Mouse (Mus musculus): ENCODE data around the gene Ecm1. TPM values are rescaled to one million over a fixed set of nuclear protein-coding genes. Genes with fewer than 3 reads are reported as not detected.
A peak's percentile ranks its signal among the peaks of the same experiment; 100 is the strongest.

The Ecm1 gene
- polyA plus RNA-seq, 1 experiment from 2014 or later, result 35.8 TPM

- H3K9me3 ChIP-seq (ENCODE audit: control insufficient read depth, low read depth, low read length), result no peaks in the 10 kb centered on the region
- H3K4me1 ChIP-seq (ENCODE audit: control insufficient read depth, insufficient read depth, low read length), result peaks cover 22% of the 10 kb centered on the region
- no peak for ATAC-seq (ENCODE audit: insufficient number of reproducible peaks, insufficient read depth, low FRiP score, low read depth)
- H3K36me3 ChIP-seq (ENCODE audit: control insufficient read depth, insufficient read depth, low read length), result no peaks in the 10 kb centered on the region
- WGBS, result 67% methylated on average over 2 of the region's 2 CpGs
- H3K9ac ChIP-seq (replicated peaks; ENCODE audit: low read depth, low read length), result no peak overlapping the region
- H3K4me2 ChIP-seq (replicated peaks; ENCODE audit: low read depth, low read length), result 0 out of 2 replicates have a peak overlapping the region, but pooled peaks have one; percentile 56
- peak overlapping the region; percentile 87; the same call in 1 of the 2 replicates for H3K27ac ChIP-seq (ENCODE audit: low read length)
- no peaks in the 10 kb centered on the region for H3K27me3 ChIP-seq (ENCODE audit: control insufficient read depth, insufficient read depth, low read length)
- H3K4me3 ChIP-seq (ENCODE audit: low read depth, low read length), result no peak overlapping the region
Observed at GRCm38 (mm10) chr3:95701085-95701484, 38.3 kb downstream of the Ecm1 start.

GRCm38 (mm10) chr3:95700233-95700681 is 39.1 kb downstream of the Ecm1 start:
- H3K4me3 ChIP-seq (ENCODE audit: low read depth, low read length), result no peak overlapping the region
- peaks cover 26% of the 10 kb centered on the region for H3K4me1 ChIP-seq (ENCODE audit: control insufficient read depth, insufficient read depth, low read length)
- no peaks in the 10 kb centered on the region for H3K36me3 ChIP-seq (ENCODE audit: control insufficient read depth, insufficient read depth, low read length)
- no peaks in the 10 kb centered on the region for H3K9me3 ChIP-seq (ENCODE audit: control insufficient read depth, low read depth, low read length)
- H3K27ac ChIP-seq (ENCODE audit: low read length), result no peak overlapping the region
- 70% methylated on average over 6 of the region's 6 CpGs for WGBS
- no peaks in the 10 kb centered on the region for H3K27me3 ChIP-seq (ENCODE audit: control insufficient read depth, insufficient read depth, low read length)
- H3K4me2 ChIP-seq (replicated peaks; ENCODE audit: low read depth, low read length), result no peak overlapping the region
- H3K9ac ChIP-seq (replicated peaks; ENCODE audit: low read depth, low read length), result no peak overlapping the region
- no peak for ATAC-seq (ENCODE audit: insufficient number of reproducible peaks, insufficient read depth, low FRiP score, low read depth)

- Histone ChIP-seq H3K9ac (replicated peaks; ENCODE audit: low read depth, low read length) (no peak overlapping the region), H3K4me3 (ENCODE audit: low read depth, low read length) (no peak overlapping the region), H3K27me3 (ENCODE audit: control insufficient read depth, insufficient read depth, low read length) (no peaks in the 10 kb centered on the region), H3K4me1 (ENCODE audit: control insufficient read depth, insufficient read depth, low read length) (peaks cover 26% of the 10 kb centered on the region), H3K36me3 (ENCODE audit: control insufficient read depth, insufficient read depth, low read length) (no peaks in the 10 kb centered on the region), H3K4me2 (replicated peaks; ENCODE audit: low read depth, low read length) (no peak overlapping the region), H3K9me3 (ENCODE audit: control insufficient read depth, low read depth, low read length) (no peaks in the 10 kb centered on the region), H3K27ac (ENCODE audit: low read length) (no peak overlapping the region)
- ATAC-seq (ENCODE audit: insufficient number of reproducible peaks, insufficient read depth, low FRiP score, low read depth), result no peak
- 95% methylated on average over 4 of the region's 4 CpGs for WGBS
Observed at GRCm38 (mm10) chr3:95698286-95698685, 41.1 kb downstream of the Ecm1 start.

GRCm38 (mm10) chr3:95696360-95696759 is 43.0 kb downstream of the Ecm1 start:
- peaks cover 20% of the 10 kb centered on the region for H3K4me1 ChIP-seq (ENCODE audit: control insufficient read depth, insufficient read depth, low read length)
- H3K9ac ChIP-seq (replicated peaks; ENCODE audit: low read depth, low read length), result no peak overlapping the region
- no peak for ATAC-seq (ENCODE audit: insufficient number of reproducible peaks, insufficient read depth, low FRiP score, low read depth)
- H3K27ac ChIP-seq (ENCODE audit: low read length), result peak overlapping the region; percentile 22
- H3K4me3 ChIP-seq (ENCODE audit: low read depth, low read length), result no peak overlapping the region
- no peaks in the 10 kb centered on the region for H3K27me3 ChIP-seq (ENCODE audit: control insufficient read depth, insufficient read depth, low read length)
- H3K36me3 ChIP-seq (ENCODE audit: control insufficient read depth, insufficient read depth, low read length), result no peaks in the 10 kb centered on the region
- H3K9me3 ChIP-seq (ENCODE audit: control insufficient read depth, low read depth, low read length), result no peaks in the 10 kb centered on the region
- no peak overlapping the region for H3K4me2 ChIP-seq (replicated peaks; ENCODE audit: low read depth, low read length)
- WGBS, result 17% methylated on average over 7 of the region's 7 CpGs

GRCm38 (mm10) chr3:95695796-95696195 is 43.6 kb downstream of the Ecm1 start:
- Histone ChIP-seq H3K4me2 (replicated peaks; ENCODE audit: low read depth, low read length) (no peak overlapping the region), H3K9me3 (ENCODE audit: control insufficient read depth, low read depth, low read length) (no peaks in the 10 kb centered on the region), H3K36me3 (ENCODE audit: control insufficient read depth, insufficient read depth, low read length) (no peaks in the 10 kb centered on the region), H3K27me3 (ENCODE audit: control insufficient read depth, insufficient read depth, low read length) (no peaks in the 10 kb centered on the region), H3K9ac (replicated peaks; ENCODE audit: low read depth, low read length) (no peak overlapping the region), H3K27ac (ENCODE audit: low read length) (no peak overlapping the region), H3K4me1 (ENCODE audit: control insufficient read depth, insufficient read depth, low read length) (peaks cover 14% of the 10 kb centered on the region; the same call in 1 of the 2 replicates), H3K4me3 (ENCODE audit: low read depth, low read length) (no peak overlapping the region)
- no peak for ATAC-seq (ENCODE audit: insufficient number of reproducible peaks, insufficient read depth, low FRiP score, low read depth)
- WGBS, result 44% methylated on average over 3 of the region's 3 CpGs

GRCm38 (mm10) chr3:95694808-95695703 is 44.3 kb downstream of the Ecm1 start:
- Histone ChIP-seq H3K36me3 (ENCODE audit: control insufficient read depth, insufficient read depth, low read length) (no peaks in the 10 kb centered on the region), H3K9ac (replicated peaks; ENCODE audit: low read depth, low read length) (no peak overlapping the region), H3K27ac (ENCODE audit: low read length) (no peak overlapping the region), H3K27me3 (ENCODE audit: control insufficient read depth, insufficient read depth, low read length) (no peaks in the 10 kb centered on the region), H3K4me3 (ENCODE audit: low read depth, low read length) (no peak overlapping the region), H3K4me1 (ENCODE audit: control insufficient read depth, insufficient read depth, low read length) (peaks cover 15% of the 10 kb centered on the region; the same call in 1 of the 2 replicates), H3K4me2 (replicated peaks; ENCODE audit: low read depth, low read length) (no peak overlapping the region), H3K9me3 (ENCODE audit: control insufficient read depth, low read depth, low read length) (no peaks in the 10 kb centered on the region)
- WGBS, result 86% methylated on average over 11 of the region's 11 CpGs
- ATAC-seq (ENCODE audit: insufficient number of reproducible peaks, insufficient read depth, low FRiP score, low read depth), result no peak

GRCm38 (mm10) chr3:95693821-95694807 is 45.3 kb downstream of the Ecm1 start:
- Histone ChIP-seq H3K36me3 (ENCODE audit: control insufficient read depth, insufficient read depth, low read length) (no peaks in the 10 kb centered on the region), H3K27ac (ENCODE audit: low read length) (no peak overlapping the region), H3K9ac (replicated peaks; ENCODE audit: low read depth, low read length) (no peak overlapping the region), H3K9me3 (ENCODE audit: control insufficient read depth, low read depth, low read length) (no peaks in the 10 kb centered on the region), H3K4me2 (replicated peaks; ENCODE audit: low read depth, low read length) (no peak overlapping the region), H3K4me1 (ENCODE audit: control insufficient read depth, insufficient read depth, low read length) (peaks cover 24% of the 10 kb centered on the region), H3K27me3 (ENCODE audit: control insufficient read depth, insufficient read depth, low read length) (no peaks in the 10 kb centered on the region), H3K4me3 (ENCODE audit: low read depth, low read length) (no peak overlapping the region)
- ATAC-seq (ENCODE audit: insufficient number of reproducible peaks, insufficient read depth, low FRiP score, low read depth), result no peak
- WGBS, result 56% methylated on average over 11 of the region's 11 CpGs

GRCm38 (mm10) chr3:95692677-95693076 is 46.7 kb downstream of the Ecm1 start:
- Histone ChIP-seq H3K4me1 (ENCODE audit: control insufficient read depth, insufficient read depth, low read length) (peaks cover 31% of the 10 kb centered on the region), H3K27me3 (ENCODE audit: control insufficient read depth, insufficient read depth, low read length) (no peaks in the 10 kb centered on the region), H3K27ac (ENCODE audit: low read length) (no peak overlapping the region), H3K4me2 (replicated peaks; ENCODE audit: low read depth, low read length) (no peak overlapping the region), H3K9ac (replicated peaks; ENCODE audit: low read depth, low read length) (no peak overlapping the region), H3K9me3 (ENCODE audit: control insufficient read depth, low read depth, low read length) (no peaks in the 10 kb centered on the region), H3K36me3 (ENCODE audit: control insufficient read depth, insufficient read depth, low read length) (no peaks in the 10 kb centered on the region), H3K4me3 (ENCODE audit: low read depth, low read length) (no peak overlapping the region)
- ATAC-seq (ENCODE audit: insufficient number of reproducible peaks, insufficient read depth, low FRiP score, low read depth), result no peak
- 56% methylated on average over 6 of the region's 6 CpGs for WGBS
